Mouse (Mus musculus): ENCODE data around the gene Tnfrsf9. TPM values are rescaled to one million over a fixed set of nuclear protein-coding genes. Genes with fewer than 3 reads are reported as not detected.

Tnfrsf9 gene
- polyA plus RNA-seq, 1 experiment from 2014 or later, result 0.37 TPM

DNA sequence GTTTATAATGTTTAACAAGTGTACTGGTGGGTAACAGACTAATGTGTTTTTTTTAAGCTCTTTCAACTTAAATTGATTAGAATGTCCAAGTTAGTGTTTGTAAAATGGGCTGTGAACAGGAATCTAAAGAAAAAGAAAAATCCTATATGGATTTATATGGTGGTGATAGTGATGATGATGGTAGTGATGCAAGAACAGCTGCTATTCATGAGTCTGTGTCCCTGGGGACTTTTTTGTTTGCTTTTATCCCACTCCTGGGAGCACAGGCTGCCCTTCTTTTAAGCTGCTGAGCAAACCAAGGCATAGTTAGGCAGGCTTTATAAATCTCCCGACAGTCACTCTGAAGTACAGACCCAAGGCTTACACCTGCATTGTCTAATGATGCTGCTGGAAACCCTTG, 19.1 kb downstream of the Tnfrsf9 start:
- Histone ChIP-seq H3K4me1 (replicated peaks) (peaks cover 8% of the 10 kb centered on the region; the same call in 1 of the 2 replicates), H3K36me3 (no peaks in the 10 kb centered on the region), H3K27me3 (replicated peaks) (peaks cover 6% of the 10 kb centered on the region; the same call in 1 of the 2 replicates), H3K9me3 (replicated peaks) (no peaks in the 10 kb centered on the region), H3K4me2 (no peak overlapping the region), H3K4me3 (no peak overlapping the region), H3K9ac (no peak overlapping the region), H3K27ac (ENCODE audit: poor library complexity, severe bottlenecking) (no peak overlapping the region)
- 61% methylated on average over 1 of the region's 1 CpGs for WGBS
- no peak for ATAC-seq (ENCODE audit: insufficient number of reproducible peaks, low FRiP score)

DNA sequence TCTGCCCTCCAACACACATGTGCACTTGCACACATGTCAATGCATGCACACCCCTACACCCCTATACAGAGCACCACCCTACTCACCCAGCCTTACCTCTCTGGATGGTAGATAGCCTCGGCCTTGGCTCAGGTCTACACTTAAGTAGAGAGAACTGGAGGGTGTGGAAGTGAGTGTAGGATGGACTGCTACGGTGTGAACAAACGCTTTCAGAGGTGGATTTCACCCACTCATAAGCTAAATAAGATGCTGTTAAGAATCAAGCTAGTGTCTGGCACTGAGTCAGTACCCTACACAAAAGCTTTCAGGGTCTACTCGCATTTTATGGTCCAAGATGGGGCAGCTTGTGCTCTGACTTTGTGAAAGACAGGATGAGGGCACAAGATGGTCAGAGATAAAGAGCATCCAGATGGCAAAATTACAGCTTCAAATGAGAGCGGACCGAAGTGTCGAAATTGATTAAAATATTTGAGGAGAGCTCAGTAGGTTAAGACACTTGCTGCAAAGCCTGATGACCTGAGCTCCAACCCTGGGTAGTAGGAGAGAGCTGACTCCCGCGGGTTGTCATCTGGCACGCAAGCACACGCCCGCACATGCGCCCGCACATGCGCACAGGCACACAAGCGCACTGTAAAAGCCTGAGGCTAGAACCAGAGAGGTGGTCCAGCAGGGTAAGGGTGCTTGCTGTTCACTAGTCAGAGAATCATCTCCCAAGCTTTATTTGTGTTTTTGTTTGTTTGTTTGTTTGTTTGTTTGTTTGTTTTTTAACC, 23.1 kb downstream of the Tnfrsf9 start:
- H3K4me2 ChIP-seq, result peak overlapping the region; percentile 60
- peaks cover 10% of the 10 kb centered on the region; the same call in 1 of the 2 replicates for H3K4me1 ChIP-seq (replicated peaks)
- H3K36me3 ChIP-seq, result no peaks in the 10 kb centered on the region
- H3K9ac ChIP-seq, result no peak overlapping the region
- peak overlapping the region; percentile 20 for H3K4me3 ChIP-seq
- no peaks in the 10 kb centered on the region; the same call in 1 of the 2 replicates for H3K27me3 ChIP-seq (replicated peaks)
- H3K27ac ChIP-seq (ENCODE audit: poor library complexity, severe bottlenecking), result no peak overlapping the region
- no peak for ATAC-seq (ENCODE audit: insufficient number of reproducible peaks, low FRiP score)
- no peaks in the 10 kb centered on the region for H3K9me3 ChIP-seq (replicated peaks)
- 75% methylated on average over 16 of the region's 16 CpGs for WGBS

DNA sequence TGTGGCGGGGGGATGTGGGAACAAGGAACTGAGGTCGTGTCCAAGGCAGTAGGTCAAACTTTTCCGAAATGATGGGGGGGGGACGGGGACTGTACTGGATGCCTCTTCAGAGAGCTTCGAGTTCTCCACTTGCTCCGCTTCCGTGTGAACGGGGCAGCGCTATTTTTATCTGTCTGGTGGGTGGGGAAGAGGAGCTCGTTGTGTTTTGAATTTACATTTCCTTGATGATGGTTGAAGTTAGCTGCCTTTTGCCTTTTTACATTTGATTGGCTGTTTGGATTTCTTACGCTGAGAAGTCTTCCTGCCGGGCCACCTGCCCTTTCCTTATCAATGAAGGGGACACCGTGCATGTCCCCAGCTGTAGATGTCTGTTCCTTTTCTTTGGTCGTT, 23.7 kb downstream of the Tnfrsf9 start:
- Histone ChIP-seq H3K4me2 (peak overlapping the region; percentile 60), H3K27me3 (replicated peaks) (no peaks in the 10 kb centered on the region; the same call in 1 of the 2 replicates), H3K9me3 (replicated peaks) (no peaks in the 10 kb centered on the region), H3K9ac (no peak overlapping the region), H3K27ac (ENCODE audit: poor library complexity, severe bottlenecking) (no peak overlapping the region), H3K4me3 (peak overlapping the region; percentile 20), H3K4me1 (replicated peaks) (peaks cover 10% of the 10 kb centered on the region; the same call in 1 of the 2 replicates), H3K36me3 (no peaks in the 10 kb centered on the region)
- ATAC-seq (ENCODE audit: insufficient number of reproducible peaks, low FRiP score), result no peak
- 19% methylated on average over 14 of the region's 14 CpGs for WGBS

DNA sequence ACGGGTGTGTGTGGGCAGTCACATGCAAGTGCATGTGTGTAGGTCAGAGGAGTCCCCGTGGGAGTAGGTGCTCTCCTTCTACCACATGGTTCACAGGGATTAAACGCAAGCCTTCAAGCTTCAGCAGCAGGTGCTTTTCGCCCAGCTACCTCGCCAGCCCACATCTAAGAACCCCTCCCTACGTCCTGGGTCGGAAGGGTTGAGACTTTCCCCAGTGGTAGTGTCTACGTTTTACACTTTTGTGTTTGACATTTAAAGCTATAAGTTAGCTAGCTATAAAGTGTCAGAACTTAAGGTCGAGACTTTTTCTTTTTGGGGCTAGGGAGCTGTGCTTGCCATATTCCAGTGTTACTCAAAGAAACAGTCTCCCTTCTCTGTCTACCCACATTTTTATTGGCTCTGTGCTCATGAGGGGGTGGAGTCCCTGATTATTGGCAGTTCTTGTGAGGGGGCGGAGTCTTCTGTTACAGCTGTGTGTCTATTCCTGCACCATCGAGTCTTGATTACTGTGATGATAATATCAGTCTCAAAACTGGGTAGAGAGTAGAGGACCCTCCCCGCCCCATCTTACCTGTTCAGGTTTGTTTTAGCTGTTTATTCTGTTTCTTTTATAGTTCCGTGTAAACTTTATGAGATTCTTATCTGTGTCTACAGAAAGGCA, 25.8 kb downstream of the Tnfrsf9 start:
- H3K36me3 ChIP-seq, result no peaks in the 10 kb centered on the region
- no peak overlapping the region for H3K27ac ChIP-seq (ENCODE audit: poor library complexity, severe bottlenecking)
- H3K9me3 ChIP-seq (replicated peaks), result no peaks in the 10 kb centered on the region
- no peak overlapping the region for H3K9ac ChIP-seq
- H3K4me2 ChIP-seq, result no peak overlapping the region
- H3K4me3 ChIP-seq, result no peak overlapping the region
- no peak for ATAC-seq (ENCODE audit: insufficient number of reproducible peaks, low FRiP score)
- H3K27me3 ChIP-seq (replicated peaks), result no peaks in the 10 kb centered on the region
- peaks cover 10% of the 10 kb centered on the region; the same call in 1 of the 2 replicates for H3K4me1 ChIP-seq (replicated peaks)
- WGBS, result 60% methylated on average over 13 of the region's 13 CpGs

DNA sequence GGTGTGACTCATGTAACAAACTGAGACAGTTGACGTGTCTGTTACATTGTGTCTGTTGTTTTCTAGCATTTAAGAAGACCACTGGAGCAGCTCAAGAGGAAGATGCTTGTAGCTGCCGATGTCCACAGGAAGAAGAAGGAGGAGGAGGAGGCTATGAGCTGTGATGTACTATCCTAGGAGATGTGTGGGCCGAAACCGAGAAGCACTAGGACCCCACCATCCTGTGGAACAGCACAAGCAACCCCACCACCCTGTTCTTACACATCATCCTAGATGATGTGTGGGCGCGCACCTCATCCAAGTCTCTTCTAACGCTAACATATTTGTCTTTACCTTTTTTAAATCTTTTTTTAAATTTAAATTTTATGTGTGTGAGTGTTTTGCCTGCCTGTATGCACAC, 30.3 kb downstream of the Tnfrsf9 start:
- 82% methylated on average over 7 of the region's 7 CpGs for WGBS
- no peak overlapping the region for H3K4me3 ChIP-seq

DNA sequence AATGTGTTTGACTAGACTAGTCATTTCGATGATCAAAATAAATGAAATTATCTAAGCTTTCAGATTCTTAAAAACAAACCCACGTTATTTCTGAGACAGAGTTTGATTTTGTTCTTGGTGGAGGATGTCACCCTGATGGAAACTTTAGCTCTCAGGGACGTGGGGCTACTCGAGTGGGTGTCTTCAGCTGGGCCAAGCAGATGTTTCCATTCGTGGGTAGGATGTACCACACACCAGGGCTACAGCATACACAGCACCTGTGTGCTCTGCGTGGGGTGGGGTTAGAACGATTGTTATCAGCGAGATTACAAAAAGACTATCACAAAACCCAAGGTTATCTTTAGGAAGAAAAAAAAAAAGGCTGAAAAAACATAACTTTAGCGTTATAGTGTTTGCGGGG, 36.6 kb downstream of the Tnfrsf9 start:
- H3K27ac ChIP-seq (ENCODE audit: poor library complexity, severe bottlenecking), result no peak overlapping the region
- no peak for ATAC-seq (ENCODE audit: insufficient number of reproducible peaks, low FRiP score)
- no peaks in the 10 kb centered on the region for H3K4me1 ChIP-seq (replicated peaks)
- H3K4me3 ChIP-seq, result no peak overlapping the region
- no peak overlapping the region for H3K9ac ChIP-seq
- H3K9me3 ChIP-seq (replicated peaks), result no peaks in the 10 kb centered on the region
- no peaks in the 10 kb centered on the region; the same call in none of the 2 replicates for H3K27me3 ChIP-seq (replicated peaks)
- H3K4me2 ChIP-seq, result no peak overlapping the region
- WGBS, result 68% methylated on average over 10 of the region's 10 CpGs
- no peaks in the 10 kb centered on the region for H3K36me3 ChIP-seq

More for the DNA sequence above, 30.3 kb downstream of the Tnfrsf9 start:
- Histone ChIP-seq H3K27ac (ENCODE audit: poor library complexity, severe bottlenecking) (no peak overlapping the region), H3K4me2 (no peak overlapping the region), H3K36me3 (no peaks in the 10 kb centered on the region), H3K9ac (no peak overlapping the region), H3K9me3 (replicated peaks) (no peaks in the 10 kb centered on the region), H3K4me1 (replicated peaks) (no peaks in the 10 kb centered on the region), H3K27me3 (replicated peaks) (no peaks in the 10 kb centered on the region)
- ATAC-seq (ENCODE audit: insufficient number of reproducible peaks, low FRiP score), result no peak

DNA sequence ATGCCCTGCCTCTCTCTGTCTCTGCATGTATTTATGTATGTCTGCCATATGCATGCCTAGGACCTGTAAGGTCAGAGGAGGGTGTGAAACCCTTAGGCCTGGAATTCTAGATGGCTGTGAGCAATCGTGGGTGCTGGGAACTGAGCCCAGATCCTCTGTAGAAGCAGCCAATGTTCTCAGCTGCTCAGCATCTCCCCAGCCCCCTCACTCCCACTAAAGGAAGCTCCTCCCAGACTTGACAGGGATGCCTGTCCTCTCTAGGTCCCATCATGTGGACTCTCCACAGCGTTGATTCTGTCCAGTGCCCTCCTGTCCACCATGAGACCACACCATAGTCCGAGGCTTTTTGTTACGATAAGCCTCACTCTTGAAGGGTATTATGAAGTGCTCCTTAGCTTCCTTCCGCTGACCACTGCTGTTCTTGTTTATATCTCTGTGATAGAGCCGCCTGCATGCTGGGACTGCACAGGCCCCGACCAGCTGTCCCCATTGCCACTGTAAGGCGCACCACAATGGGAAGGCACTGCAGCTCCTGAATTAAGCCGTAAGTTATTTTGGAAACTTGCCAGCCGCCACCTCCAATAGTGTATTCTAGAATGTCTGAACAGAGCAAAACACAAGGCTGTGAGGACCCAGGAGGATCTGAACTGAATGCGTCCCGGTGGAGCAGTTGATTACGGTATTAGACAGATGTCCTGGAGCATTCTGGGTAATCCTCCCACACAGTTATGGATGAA, 42.2 kb downstream of the Tnfrsf9 start:
- Histone ChIP-seq H3K4me2 (no peak overlapping the region), H3K27ac (ENCODE audit: poor library complexity, severe bottlenecking) (no peak overlapping the region), H3K4me3 (no peak overlapping the region), H3K9me3 (replicated peaks) (no peaks in the 10 kb centered on the region), H3K36me3 (no peaks in the 10 kb centered on the region), H3K9ac (no peak overlapping the region), H3K27me3 (replicated peaks) (no peaks in the 10 kb centered on the region; the same call in none of the 2 replicates), H3K4me1 (replicated peaks) (0 out of 2 replicates have a peak, but pooled peaks cover 4% of the 10 kb centered on the region)
- WGBS, result 68% methylated on average over 13 of the region's 13 CpGs
- no peak for ATAC-seq (ENCODE audit: insufficient number of reproducible peaks, low FRiP score)

DNA sequence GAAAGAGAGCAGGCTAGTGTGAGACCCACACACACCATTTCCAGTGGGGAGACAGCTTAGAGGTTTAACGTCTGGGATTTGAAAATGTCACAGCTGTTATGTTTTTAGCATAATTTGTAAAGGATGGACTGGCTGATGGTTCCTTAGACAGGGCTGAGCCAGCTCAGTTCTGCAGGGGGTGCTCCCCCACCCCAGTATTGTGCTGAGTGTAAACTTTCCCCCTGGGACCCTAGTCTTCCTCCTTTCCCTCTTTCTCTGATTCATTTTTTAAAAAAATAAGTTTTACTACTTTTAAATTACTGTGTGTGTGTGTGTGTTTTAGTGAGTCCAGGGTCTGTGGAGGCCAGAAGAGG, 42.7 kb downstream of the Tnfrsf9 start:
- H3K4me1 ChIP-seq (replicated peaks), result 0 out of 2 replicates have a peak, but pooled peaks cover 4% of the 10 kb centered on the region
- H3K27me3 ChIP-seq (replicated peaks), result no peaks in the 10 kb centered on the region; the same call in 1 of the 2 replicates
- no peak overlapping the region for H3K9ac ChIP-seq
- no peak overlapping the region for H3K4me3 ChIP-seq
- no peaks in the 10 kb centered on the region for H3K9me3 ChIP-seq (replicated peaks)
- no peak overlapping the region for H3K4me2 ChIP-seq
- ATAC-seq (ENCODE audit: insufficient number of reproducible peaks, low FRiP score), result no peak
- no peak overlapping the region for H3K27ac ChIP-seq (ENCODE audit: poor library complexity, severe bottlenecking)
- H3K36me3 ChIP-seq, result no peaks in the 10 kb centered on the region
- 72% methylated on average over 1 of the region's 1 CpGs for WGBS

DNA sequence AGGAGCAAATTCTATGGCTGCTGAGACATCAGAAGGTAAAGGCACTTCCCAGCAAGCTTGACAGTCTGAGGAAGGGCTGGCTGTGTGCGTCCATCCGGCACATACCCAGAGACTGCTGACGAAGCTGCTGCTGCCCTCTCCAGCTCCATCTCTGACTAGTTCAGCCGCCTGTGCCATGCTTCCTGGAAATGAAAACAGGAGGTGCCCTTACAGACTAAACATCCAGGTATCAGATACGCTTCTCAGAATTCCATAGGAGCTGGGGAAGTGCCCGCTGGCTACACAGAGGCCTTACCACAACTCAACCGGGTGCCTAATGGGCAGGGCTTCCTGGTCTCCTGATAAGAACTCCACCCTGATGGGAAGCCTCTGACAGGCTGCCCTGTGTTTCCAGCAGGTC, 44.2 kb downstream of the Tnfrsf9 start:
- H3K27me3 ChIP-seq (replicated peaks), result no peaks in the 10 kb centered on the region
- H3K9ac ChIP-seq, result no peak overlapping the region
- no peak overlapping the region for H3K27ac ChIP-seq (ENCODE audit: poor library complexity, severe bottlenecking)
- H3K9me3 ChIP-seq (replicated peaks), result no peaks in the 10 kb centered on the region
- no peak overlapping the region for H3K4me2 ChIP-seq
- H3K4me3 ChIP-seq, result no peak overlapping the region
- no peak for ATAC-seq (ENCODE audit: insufficient number of reproducible peaks, low FRiP score)
- H3K36me3 ChIP-seq, result no peaks in the 10 kb centered on the region
- 0 out of 2 replicates have a peak, but pooled peaks cover 4% of the 10 kb centered on the region for H3K4me1 ChIP-seq (replicated peaks)
- WGBS, result 63% methylated on average over 7 of the region's 7 CpGs

DNA sequence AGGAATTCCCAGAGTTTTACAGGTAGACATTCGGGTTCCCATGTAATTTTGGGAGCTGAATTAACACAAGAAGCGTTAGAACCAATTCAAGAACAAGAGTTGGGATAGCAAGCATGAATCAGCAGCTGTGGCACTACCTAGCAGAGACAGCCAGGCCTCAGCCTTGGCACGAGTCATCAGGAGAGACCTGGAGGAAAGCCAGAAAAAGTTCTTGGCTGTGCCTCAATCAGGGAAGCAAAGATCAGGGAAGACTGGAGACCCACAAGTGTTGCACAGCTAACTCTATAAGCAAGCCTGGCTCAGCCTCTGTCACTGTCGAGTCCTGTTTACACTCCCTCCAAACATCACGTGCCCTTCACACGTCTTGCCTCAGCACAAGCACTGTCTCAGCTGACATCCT, 47.9 kb downstream of the Tnfrsf9 start:
- no peak for ATAC-seq (ENCODE audit: insufficient number of reproducible peaks, low FRiP score)
- Histone ChIP-seq H3K4me2 (no peak overlapping the region), H3K4me3 (no peak overlapping the region), H3K36me3 (no peaks in the 10 kb centered on the region), H3K27ac (ENCODE audit: poor library complexity, severe bottlenecking) (no peak overlapping the region), H3K9ac (no peak overlapping the region), H3K4me1 (replicated peaks) (0 out of 2 replicates have a peak, but pooled peaks cover 4% of the 10 kb centered on the region), H3K27me3 (replicated peaks) (no peaks in the 10 kb centered on the region), H3K9me3 (replicated peaks) (no peaks in the 10 kb centered on the region)
- 60% methylated on average over 6 of the region's 6 CpGs for WGBS

DNA sequence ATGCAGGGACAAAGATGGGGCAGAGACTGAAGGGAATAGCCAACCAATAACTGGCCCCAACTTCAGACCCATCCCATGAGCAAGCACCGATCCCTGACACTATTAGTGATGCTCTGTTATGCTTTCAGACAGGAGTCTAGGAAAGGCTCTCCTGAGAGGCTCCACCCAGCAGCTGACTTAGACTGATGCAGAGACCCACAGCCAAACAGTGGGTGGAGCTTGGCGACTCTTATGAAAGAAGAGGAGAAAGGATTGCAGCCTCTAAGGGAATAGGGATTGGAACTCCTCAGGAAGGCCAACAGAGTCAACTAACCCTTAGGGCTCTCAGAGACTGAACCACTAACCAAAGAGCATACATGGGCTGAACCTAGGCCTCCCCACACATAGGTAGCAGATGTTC, 49.3 kb downstream of the Tnfrsf9 start:
- Histone ChIP-seq H3K27ac (ENCODE audit: poor library complexity, severe bottlenecking) (no peak overlapping the region), H3K4me2 (no peak overlapping the region), H3K4me1 (replicated peaks) (0 out of 2 replicates have a peak, but pooled peaks cover 2% of the 10 kb centered on the region), H3K9ac (no peak overlapping the region), H3K9me3 (replicated peaks) (no peaks in the 10 kb centered on the region), H3K27me3 (replicated peaks) (no peaks in the 10 kb centered on the region), H3K36me3 (no peaks in the 10 kb centered on the region), H3K4me3 (no peak overlapping the region)
- WGBS, result 58% methylated on average over 2 of the region's 2 CpGs
- ATAC-seq (ENCODE audit: insufficient number of reproducible peaks, low FRiP score), result no peak

Data from heart, embryonic 12.5 days (tissue).